Mouse (Mus musculus): ENCODE data around the gene Cep55. TPM values are rescaled to one million over a fixed set of nuclear protein-coding genes. Genes with fewer than 3 reads are reported as not detected.

Gene Cep55
- 27.5 and 31.1 TPM in 2 replicates for polyA plus RNA-seq (2016; fragmentation: Nextera tagmentation; extraction: Ambion mirVana)

DNA sequence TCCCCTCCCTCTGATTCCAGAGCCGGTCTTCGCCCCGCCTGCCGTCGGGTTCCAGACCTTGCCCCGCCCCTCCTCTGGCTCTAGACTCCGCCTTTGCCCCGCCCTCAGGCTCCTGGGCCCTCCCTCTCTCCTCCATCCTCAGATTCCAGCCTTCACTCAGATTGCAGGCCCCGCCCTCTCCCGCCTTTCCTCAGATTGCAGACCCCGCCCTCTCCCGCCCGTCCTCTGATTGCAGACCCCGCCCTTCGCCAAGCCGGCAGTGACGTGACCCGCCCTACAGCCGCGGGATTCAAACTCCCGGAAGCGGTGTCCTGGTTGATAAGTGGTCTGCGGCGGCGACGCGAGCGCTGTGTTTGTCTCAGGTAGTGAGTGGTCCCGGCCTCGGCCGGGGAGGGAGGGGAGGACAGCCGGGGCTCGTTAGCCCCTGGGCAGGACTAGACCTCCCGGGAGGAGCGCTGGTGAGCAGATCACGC is at the start of gene Cep55:
Gene Cep55, plus strand, starts transcription at position 292 of the 473 bp plus-strand sequence.
- H3K27me3 ChIP-seq (replicated peaks), result 0 out of 2 replicates have a peak, but pooled peaks cover 3% of the 10 kb centered on the region
- H3K4me3 ChIP-seq, result peak within 1 kb of the TSS; percentile 73
- peak within 1 kb of the TSS; percentile 61 for H3K9ac ChIP-seq
- H3K4me1 ChIP-seq, result peaks cover 8% of the 10 kb centered on the region; the same call in 1 of the 2 replicates
- peak within 1 kb of the TSS; percentile 82 for H3K4me2 ChIP-seq (replicated peaks)
- ATAC-seq (ENCODE audit: low FRiP score, low read depth), result peak; percentile 94
- H3K27ac ChIP-seq, result no peak within 1 kb of the TSS
- H3K36me3 ChIP-seq, result peaks cover 2% of the 10 kb centered on the region; the same call in 1 of the 2 replicates
- 1% methylated on average over 36 of the region's 36 CpGs for WGBS
- H3K9me3 ChIP-seq, result no peaks in the 10 kb centered on the region

DNA sequence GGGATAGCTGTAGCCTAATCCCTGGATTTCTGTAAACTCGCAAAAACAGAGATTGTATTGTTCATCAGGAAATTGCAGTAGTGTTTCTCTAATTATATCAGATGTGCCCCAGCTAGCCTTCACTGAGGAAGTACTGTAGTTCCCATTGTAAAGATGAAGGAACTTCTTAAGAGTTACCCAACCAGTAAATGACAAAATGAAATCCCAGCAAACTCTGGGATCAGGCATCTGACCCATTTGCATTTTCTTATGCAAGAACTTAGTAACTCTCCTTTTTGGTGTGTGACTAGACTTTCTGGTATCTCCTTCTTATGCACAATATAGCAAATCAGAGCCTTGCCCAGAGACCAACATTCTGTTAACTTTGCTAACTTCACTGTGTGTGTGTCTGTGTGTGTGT is 43.4 kb upstream of the Cep55 start:
- Histone ChIP-seq H3K27ac (no peak overlapping the region), H3K9ac (no peak overlapping the region), H3K4me3 (no peak overlapping the region), H3K4me2 (replicated peaks) (no peak overlapping the region), H3K36me3 (no peaks in the 10 kb centered on the region), H3K9me3 (no peaks in the 10 kb centered on the region), H3K27me3 (replicated peaks) (no peaks in the 10 kb centered on the region), H3K4me1 (peaks cover 7% of the 10 kb centered on the region)
- 79% methylated on average over 1 of the region's 1 CpGs for WGBS
- no peak for ATAC-seq (ENCODE audit: low FRiP score, low read depth)

- H3K4me1 ChIP-seq, result peaks cover 7% of the 10 kb centered on the region
- no peaks in the 10 kb centered on the region for H3K27me3 ChIP-seq (replicated peaks)
- 91% methylated on average over 5 of the region's 5 CpGs for WGBS
- no peak overlapping the region for H3K27ac ChIP-seq
- no peak overlapping the region for H3K4me2 ChIP-seq (replicated peaks)
- H3K4me3 ChIP-seq, result no peak overlapping the region
- H3K9me3 ChIP-seq, result no peaks in the 10 kb centered on the region
- no peak for ATAC-seq (ENCODE audit: low FRiP score, low read depth)
- H3K36me3 ChIP-seq, result no peaks in the 10 kb centered on the region
- H3K9ac ChIP-seq, result no peak overlapping the region
Observed at GRCm38 (mm10) chr19:38014443-38014842, 40.4 kb upstream of the Cep55 start.

GRCm38 (mm10) chr19:38015180-38015872 is 39.5 kb upstream of the Cep55 start:
- peak; percentile 82 for ATAC-seq (ENCODE audit: low FRiP score, low read depth)
- Histone ChIP-seq H3K4me1 (peaks cover 7% of the 10 kb centered on the region), H3K27ac (no peak overlapping the region), H3K4me2 (replicated peaks) (no peak overlapping the region), H3K4me3 (no peak overlapping the region), H3K9me3 (no peaks in the 10 kb centered on the region), H3K9ac (no peak overlapping the region), H3K27me3 (replicated peaks) (no peaks in the 10 kb centered on the region), H3K36me3 (no peaks in the 10 kb centered on the region)
- 0% methylated on average over 1 of the region's 1 CpGs for WGBS

- Histone ChIP-seq H3K4me3 (no peak overlapping the region), H3K36me3 (no peaks in the 10 kb centered on the region), H3K27me3 (replicated peaks) (no peaks in the 10 kb centered on the region), H3K4me1 (peaks cover 7% of the 10 kb centered on the region), H3K27ac (no peak overlapping the region), H3K4me2 (replicated peaks) (no peak overlapping the region), H3K9me3 (no peaks in the 10 kb centered on the region), H3K9ac (no peak overlapping the region)
- ATAC-seq (ENCODE audit: low FRiP score, low read depth), result no peak
- WGBS, result 77% methylated on average over 1 of the region's 1 CpGs
Observed at GRCm38 (mm10) chr19:38015873-38016254, 38.9 kb upstream of the Cep55 start.

DNA sequence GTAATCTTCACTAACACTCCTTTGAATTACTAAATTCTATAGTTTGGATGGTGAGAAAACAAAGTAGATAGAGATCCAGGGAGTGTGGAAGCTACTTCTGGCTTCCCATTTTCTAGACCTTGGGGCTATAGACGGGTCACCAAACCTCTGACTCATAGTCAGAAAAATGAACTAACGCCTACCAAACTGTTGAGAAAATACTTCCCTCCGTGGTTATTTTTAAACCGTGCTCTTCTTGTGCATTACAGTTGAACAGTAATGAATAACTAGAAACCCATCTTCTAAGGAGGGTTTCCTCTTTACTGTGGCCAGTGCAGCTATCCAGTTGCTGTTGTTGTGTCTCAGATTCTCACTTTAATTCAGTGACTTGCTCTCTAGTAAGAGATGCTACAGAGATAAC is 32.1 kb upstream of the Cep55 start:
- no peak for ATAC-seq (ENCODE audit: low FRiP score, low read depth)
- H3K36me3 ChIP-seq, result no peaks in the 10 kb centered on the region
- WGBS, result 84% methylated on average over 4 of the region's 4 CpGs

GRCm38 (mm10) chr19:38023603-38024002 is 31.2 kb upstream of the Cep55 start:
- Histone ChIP-seq H3K4me1 (no peaks in the 10 kb centered on the region), H3K27ac (no peak overlapping the region), H3K27me3 (replicated peaks) (no peaks in the 10 kb centered on the region), H3K36me3 (no peaks in the 10 kb centered on the region), H3K9ac (no peak overlapping the region), H3K4me2 (replicated peaks) (no peak overlapping the region), H3K4me3 (no peak overlapping the region), H3K9me3 (no peaks in the 10 kb centered on the region)
- WGBS, result 39% methylated on average over 4 of the region's 4 CpGs
- ATAC-seq (ENCODE audit: low FRiP score, low read depth), result no peak

More for the DNA sequence above, 32.1 kb upstream of the Cep55 start:
- no peak overlapping the region for H3K4me2 ChIP-seq (replicated peaks)
- no peak overlapping the region for H3K27ac ChIP-seq
- H3K4me3 ChIP-seq, result no peak overlapping the region
- no peaks in the 10 kb centered on the region for H3K27me3 ChIP-seq (replicated peaks)
- no peak overlapping the region for H3K9ac ChIP-seq
- H3K4me1 ChIP-seq, result no peaks in the 10 kb centered on the region
- H3K9me3 ChIP-seq, result no peaks in the 10 kb centered on the region

DNA sequence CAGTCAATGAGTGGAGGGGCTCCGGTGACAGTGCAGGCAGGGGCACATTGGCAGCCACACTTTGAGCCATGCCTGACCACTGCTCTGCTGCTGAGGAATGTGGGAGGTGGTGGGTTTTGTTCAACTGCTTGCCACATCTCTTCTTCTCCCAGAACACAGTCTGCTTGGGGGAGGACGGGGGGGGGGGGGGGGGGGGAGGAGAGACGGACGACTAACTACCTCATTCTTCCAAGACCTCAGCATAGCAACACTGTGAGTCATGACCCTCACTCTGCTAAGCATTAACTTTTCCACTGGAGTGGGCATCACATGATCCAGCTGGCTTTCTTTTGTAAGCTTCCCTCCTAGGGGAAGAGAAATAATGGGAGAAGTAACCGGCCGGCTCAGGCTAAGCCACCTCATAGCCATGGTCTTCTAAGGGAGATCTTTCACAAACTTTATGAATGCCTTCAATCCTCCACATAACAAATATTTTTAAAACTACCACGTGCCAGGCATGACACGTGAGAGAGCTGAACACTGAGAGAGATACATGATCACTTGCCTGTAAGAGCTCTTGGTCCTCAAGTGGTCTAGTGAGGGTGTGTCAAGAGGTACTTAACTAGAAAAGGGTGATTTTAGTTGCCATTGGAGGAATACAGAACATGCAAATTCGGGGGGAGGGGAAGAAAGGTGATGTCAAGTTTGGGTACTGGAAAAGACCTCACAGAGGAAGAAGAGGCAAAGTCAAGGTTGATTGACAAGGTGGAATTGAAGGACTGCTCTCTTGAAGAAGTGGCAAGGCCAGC is 29.4 kb upstream of the Cep55 start:
- no peak overlapping the region for H3K4me2 ChIP-seq (replicated peaks)
- ATAC-seq (ENCODE audit: low FRiP score, low read depth), result no peak
- no peaks in the 10 kb centered on the region for H3K36me3 ChIP-seq
- WGBS, result 43% methylated on average over 8 of the region's 9 CpGs
- H3K9me3 ChIP-seq, result no peaks in the 10 kb centered on the region
- H3K27ac ChIP-seq, result no peak overlapping the region
- H3K4me3 ChIP-seq, result no peak overlapping the region
- H3K27me3 ChIP-seq (replicated peaks), result no peaks in the 10 kb centered on the region
- no peaks in the 10 kb centered on the region for H3K4me1 ChIP-seq
- no peak overlapping the region for H3K9ac ChIP-seq

GRCm38 (mm10) chr19:38026211-38026624 is 28.6 kb upstream of the Cep55 start:
- 74% methylated on average over 8 of the region's 8 CpGs for WGBS
- no peak overlapping the region for H3K4me3 ChIP-seq
- no peaks in the 10 kb centered on the region for H3K27me3 ChIP-seq (replicated peaks)
- H3K4me1 ChIP-seq, result no peaks in the 10 kb centered on the region
- ATAC-seq (ENCODE audit: low FRiP score, low read depth), result no peak
- H3K36me3 ChIP-seq, result no peaks in the 10 kb centered on the region
- no peak overlapping the region for H3K27ac ChIP-seq
- no peak overlapping the region for H3K9ac ChIP-seq
- no peak overlapping the region for H3K4me2 ChIP-seq (replicated peaks)
- H3K9me3 ChIP-seq, result no peaks in the 10 kb centered on the region

- Histone ChIP-seq H3K4me3 (no peak overlapping the region), H3K9ac (no peak overlapping the region), H3K36me3 (no peaks in the 10 kb centered on the region), H3K4me1 (no peaks in the 10 kb centered on the region), H3K9me3 (no peaks in the 10 kb centered on the region), H3K27me3 (replicated peaks) (no peaks in the 10 kb centered on the region), H3K27ac (no peak overlapping the region), H3K4me2 (replicated peaks) (no peak overlapping the region)
- ATAC-seq (ENCODE audit: low FRiP score, low read depth), result no peak
- 91% methylated on average over 6 of the region's 6 CpGs for WGBS
Observed at GRCm38 (mm10) chr19:38027389-38027788, 27.4 kb upstream of the Cep55 start.

DNA sequence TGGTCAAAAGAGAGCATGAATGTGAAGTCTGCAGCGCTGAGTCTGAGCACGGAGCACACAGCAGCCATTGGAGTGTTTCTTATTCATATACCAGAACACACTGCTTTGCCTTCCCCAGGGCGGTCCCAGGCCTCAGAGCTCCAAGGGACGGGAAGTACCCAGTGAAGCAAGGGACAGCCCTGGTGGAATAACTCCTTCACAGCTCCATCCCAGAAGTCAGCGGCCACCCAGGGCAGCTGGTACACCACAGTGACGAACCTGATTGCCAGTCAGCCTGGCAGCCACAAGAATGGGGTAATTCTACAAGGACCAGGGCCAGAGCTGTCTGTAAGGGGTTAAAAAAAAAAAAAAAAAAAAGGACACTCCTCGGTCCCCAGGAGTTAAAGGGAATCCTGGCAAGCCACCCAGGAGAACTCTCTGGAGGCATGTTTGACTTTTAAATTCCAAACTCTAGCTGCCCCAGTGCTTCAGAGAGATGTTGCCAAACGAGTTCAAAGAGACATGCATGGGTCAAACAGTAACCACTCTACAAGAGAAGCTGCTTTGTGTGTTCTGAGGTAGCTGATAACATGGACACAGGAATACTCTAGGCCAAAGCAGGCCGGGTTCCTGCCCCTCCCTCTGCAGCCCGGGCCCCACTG is 26.8 kb upstream of the Cep55 start:
- Histone ChIP-seq H3K4me3 (no peak overlapping the region), H3K9ac (no peak overlapping the region), H3K27me3 (replicated peaks) (no peaks in the 10 kb centered on the region), H3K36me3 (no peaks in the 10 kb centered on the region), H3K4me1 (no peaks in the 10 kb centered on the region), H3K9me3 (no peaks in the 10 kb centered on the region), H3K4me2 (replicated peaks) (no peak overlapping the region), H3K27ac (no peak overlapping the region)
- 69% methylated on average over 10 of the region's 10 CpGs for WGBS
- ATAC-seq (ENCODE audit: low FRiP score, low read depth), result no peak

DNA sequence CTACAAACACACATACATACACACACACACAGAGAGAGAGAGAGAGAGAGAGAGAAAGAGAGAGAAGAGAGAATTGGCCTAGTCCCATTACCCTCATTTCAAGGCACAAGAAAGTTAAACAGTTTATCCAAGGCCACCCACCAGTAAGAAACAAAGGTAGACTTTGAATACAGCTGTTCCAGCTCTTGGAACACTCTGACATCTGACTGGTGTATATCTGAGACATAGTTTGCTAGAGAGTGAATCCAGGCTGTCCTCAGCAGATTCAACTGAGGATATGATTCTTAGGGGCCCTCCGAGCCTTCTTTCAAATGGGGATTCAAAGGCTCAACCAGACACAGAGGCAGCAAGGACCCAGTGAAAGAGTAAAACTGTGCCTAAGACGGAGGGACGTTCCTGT is 25.5 kb upstream of the Cep55 start:
- no peak for ATAC-seq (ENCODE audit: low FRiP score, low read depth)
- H3K9me3 ChIP-seq, result no peaks in the 10 kb centered on the region
- WGBS, result 95% methylated on average over 3 of the region's 3 CpGs
- H3K9ac ChIP-seq, result no peak overlapping the region
- no peak overlapping the region for H3K4me2 ChIP-seq (replicated peaks)
- no peaks in the 10 kb centered on the region for H3K27me3 ChIP-seq (replicated peaks)
- no peaks in the 10 kb centered on the region for H3K36me3 ChIP-seq
- H3K4me1 ChIP-seq, result no peaks in the 10 kb centered on the region
- H3K27ac ChIP-seq, result no peak overlapping the region
- no peak overlapping the region for H3K4me3 ChIP-seq
